Mouse (Mus musculus) intestine, embryonic 16.5 days (tissue): ENCODE data around the gene Slc2a6. TPM values are rescaled to one million over a fixed set of nuclear protein-coding genes. Genes with fewer than 3 reads are reported as not detected.

ENCODE experiments used
- ATAC-seq: fragments of 200-750 bp; cut with Nextera tagmentation; 2 replicates; pipeline ENCODE4 v1.8.0; 2017; ENCODE audit warnings: moderate TSS enrichment, moderate library complexity
- H3K27ac ChIP-seq: fragments of 300-500 bp; sonication (generic); 2 replicates; pipeline ENCODE4 v1.5.1; 2014; ENCODE audit warnings: mild to moderate bottlenecking, low read length
- H3K27me3 ChIP-seq: fragments of 300-500 bp; sonication (generic); replicated peaks from 2 replicates; pipeline ENCODE4 v1.6.1; 2014; ENCODE audit warnings: low read length, control low read depth, mixed read lengths; ENCODE audit not compliant: control insufficient read depth, insufficient read depth
- H3K36me3 ChIP-seq: fragments of 300-500 bp; sonication (generic); 2 replicates; pipeline ENCODE4 v1.6.1; 2014; ENCODE audit warnings: low read length, control low read depth; ENCODE audit not compliant: control insufficient read depth, insufficient read depth
- H3K4me1 ChIP-seq: fragments of 300-500 bp; sonication (generic); 2 replicates; pipeline ENCODE4 v1.6.1; 2014; ENCODE audit warnings: low read length, control low read depth, mixed read lengths; ENCODE audit not compliant: control insufficient read depth, insufficient read depth
- H3K4me2 ChIP-seq: fragments of 300-500 bp; sonication (generic); 2 replicates; pipeline ENCODE4 v1.6.1; 2014; ENCODE audit warnings: low read depth, low read length, control low read depth
- H3K4me3 ChIP-seq: fragments of 300-500 bp; sonication (generic); 2 replicates; pipeline ENCODE4 v1.5.1; 2014; ENCODE audit warnings: mild to moderate bottlenecking, low read length
- H3K9ac ChIP-seq: fragments of 300-500 bp; sonication (generic); 2 replicates; pipeline ENCODE4 v1.6.1; 2014; ENCODE audit warnings: low read depth, low read length
- H3K9me3 ChIP-seq: fragments of 300-500 bp; sonication (generic); 2 replicates; pipeline ENCODE4 v1.6.1; 2016; ENCODE audit warnings: low read length, control low read depth; ENCODE audit not compliant: control insufficient read depth
- WGBS: fragments of 180-500 bp; shearing (Covaris S2); extraction: QIAGEN DNeasy Blood & Tissue Kit; methylation state at CpG from one replicate; pipeline ENCODE4 v1.1.7; 2014; 5-methylcytosine and 5-hydroxymethylcytosine counted together
- polyA plus RNA-seq: library from polyadenylated mRNA; unstranded; fragments of >200 nt; fragmentation: Nextera tagmentation; extraction: Ambion mirVana; gene quantifications from 2 replicates; pipeline ENCODE4 v1.2.1, GENCODE M21; 2015

The Slc2a6 gene
- polyA plus RNA-seq, 1 experiment from 2014 or later, result 1.0 TPM

GRCm38 (mm10) chr2:27025545-27025944 is 2.3 kb downstream of the Slc2a6 start:
- 73% methylated on average over 3 of the region's 3 CpGs for WGBS
- Histone ChIP-seq H3K36me3 (no peaks in the 10 kb centered on the region), H3K9ac (no peak overlapping the region)

GRCm38 (mm10) chr2:27024136-27024535 is 3.7 kb downstream of the Slc2a6 start:
- no peaks in the 10 kb centered on the region for H3K36me3 ChIP-seq
- WGBS, result 75% methylated on average over 14 of the region's 14 CpGs

More at GRCm38 (mm10) chr2:27025545-27025944, 2.3 kb downstream of the Slc2a6 start:
- no peak overlapping the region for H3K27ac ChIP-seq
- no peak for ATAC-seq
- H3K4me3 ChIP-seq, result no peak overlapping the region
- peaks cover 4% of the 10 kb centered on the region; the same call in 1 of the 2 replicates for H3K4me1 ChIP-seq
- no peaks in the 10 kb centered on the region for H3K9me3 ChIP-seq
- no peaks in the 10 kb centered on the region; the same call in 1 of the 2 replicates for H3K27me3 ChIP-seq
- H3K4me2 ChIP-seq, result no peak overlapping the region

GRCm38 (mm10) chr2:27022612-27023011 is 5.2 kb downstream of the Slc2a6 start:
- WGBS, result 79% methylated on average over 6 of the region's 6 CpGs
- no peak for ATAC-seq
- Histone ChIP-seq H3K4me3 (no peak overlapping the region), H3K27ac (no peak overlapping the region), H3K36me3 (no peaks in the 10 kb centered on the region), H3K9ac (no peak overlapping the region), H3K9me3 (no peaks in the 10 kb centered on the region), H3K27me3 (no peaks in the 10 kb centered on the region), H3K4me2 (no peak overlapping the region), H3K4me1 (no peaks in the 10 kb centered on the region)

More at GRCm38 (mm10) chr2:27024136-27024535, 3.7 kb downstream of the Slc2a6 start:
- Histone ChIP-seq H3K4me3 (no peak overlapping the region), H3K27ac (no peak overlapping the region), H3K9ac (no peak overlapping the region), H3K4me2 (no peak overlapping the region), H3K27me3 (no peaks in the 10 kb centered on the region), H3K9me3 (no peaks in the 10 kb centered on the region), H3K4me1 (peaks cover 4% of the 10 kb centered on the region; the same call in 1 of the 2 replicates)
- ATAC-seq, result no peak

GRCm38 (mm10) chr2:27021103-27021502 is 6.7 kb downstream of the Slc2a6 start:
- Histone ChIP-seq H3K36me3 (0 out of 2 replicates have a peak, but pooled peaks cover 3% of the 10 kb centered on the region), H3K9ac (no peak overlapping the region), H3K4me3 (no peak overlapping the region), H3K4me1 (no peaks in the 10 kb centered on the region), H3K4me2 (no peak overlapping the region), H3K27ac (no peak overlapping the region), H3K9me3 (no peaks in the 10 kb centered on the region), H3K27me3 (no peaks in the 10 kb centered on the region)
- no peak for ATAC-seq
- WGBS, result 76% methylated on average over 1 of the region's 1 CpGs

- WGBS, result 86% methylated on average over 2 of the region's 2 CpGs
Measured at GRCm38 (mm10) chr2:27019530-27019929, 8.3 kb downstream of the Slc2a6 start.

GRCm38 (mm10) chr2:27017802-27018201 is 10.0 kb downstream of the Slc2a6 start:
- WGBS, result 55% methylated on average over 5 of the region's 5 CpGs
- Histone ChIP-seq H3K4me2 (no peak overlapping the region), H3K9me3 (no peaks in the 10 kb centered on the region), H3K27me3 (no peaks in the 10 kb centered on the region), H3K36me3 (peaks cover 17% of the 10 kb centered on the region), H3K9ac (no peak overlapping the region), H3K27ac (no peak overlapping the region), H3K4me1 (no peaks in the 10 kb centered on the region), H3K4me3 (no peak overlapping the region)
- ATAC-seq, result peak; percentile 67

More at GRCm38 (mm10) chr2:27019530-27019929, 8.3 kb downstream of the Slc2a6 start:
- Histone ChIP-seq H3K4me1 (no peaks in the 10 kb centered on the region), H3K27ac (no peak overlapping the region), H3K4me3 (no peak overlapping the region), H3K27me3 (no peaks in the 10 kb centered on the region), H3K36me3 (peaks cover 14% of the 10 kb centered on the region), H3K4me2 (no peak overlapping the region), H3K9ac (no peak overlapping the region), H3K9me3 (no peaks in the 10 kb centered on the region)
- ATAC-seq, result no peak

- no peaks in the 10 kb centered on the region for H3K27me3 ChIP-seq
- H3K27ac ChIP-seq, result peak within 1 kb of the TSS; percentile 92
- peak within 1 kb of the TSS; percentile 97 for H3K9ac ChIP-seq
- WGBS, result under 1% methylated on average over 43 of the region's 43 CpGs
- no peaks in the 10 kb centered on the region for H3K9me3 ChIP-seq
- H3K4me3 ChIP-seq, result peak within 1 kb of the TSS; percentile 85
- H3K36me3 ChIP-seq, result peaks cover 6% of the 10 kb centered on the region
- peak within 1 kb of the TSS; percentile 87 for H3K4me2 ChIP-seq
- H3K4me1 ChIP-seq, result peaks cover 23% of the 10 kb centered on the region
- ATAC-seq, result peak; percentile 98
Measured at GRCm38 (mm10) chr2:27009714-27010244, 18.0 kb downstream of the Slc2a6 start, which contains the start of gene Cacfd1. Cacfd1 (plus strand) TSS chr2:27009926.

GRCm38 (mm10) chr2:27007701-27008100 is 20.1 kb downstream of the Slc2a6 start:
- Histone ChIP-seq H3K27ac (no peak overlapping the region), H3K4me2 (no peak overlapping the region), H3K36me3 (no peaks in the 10 kb centered on the region), H3K4me3 (no peak overlapping the region), H3K9me3 (no peaks in the 10 kb centered on the region), H3K27me3 (no peaks in the 10 kb centered on the region), H3K9ac (no peak overlapping the region), H3K4me1 (peaks cover 23% of the 10 kb centered on the region)
- 72% methylated on average over 7 of the region's 7 CpGs for WGBS
- no peak for ATAC-seq

- Histone ChIP-seq H3K4me2 (no peak overlapping the region), H3K9ac (no peak overlapping the region), H3K4me3 (no peak overlapping the region), H3K4me1 (peaks cover 18% of the 10 kb centered on the region), H3K27me3 (no peaks in the 10 kb centered on the region), H3K36me3 (no peaks in the 10 kb centered on the region), H3K27ac (no peak overlapping the region), H3K9me3 (no peaks in the 10 kb centered on the region)
- 67% methylated on average over 4 of the region's 4 CpGs for WGBS
- no peak for ATAC-seq
Measured at GRCm38 (mm10) chr2:27006255-27006654, 21.5 kb downstream of the Slc2a6 start.

- Histone ChIP-seq H3K27me3 (no peaks in the 10 kb centered on the region), H3K36me3 (no peaks in the 10 kb centered on the region), H3K9ac (no peak overlapping the region), H3K27ac (no peak overlapping the region), H3K4me1 (no peaks in the 10 kb centered on the region), H3K9me3 (no peaks in the 10 kb centered on the region), H3K4me3 (no peak overlapping the region), H3K4me2 (no peak overlapping the region)
- ATAC-seq, result no peak
- WGBS, result 89% methylated on average over 6 of the region's 7 CpGs
Measured at GRCm38 (mm10) chr2:26997993-26998392, 29.8 kb downstream of the Slc2a6 start.
